Mouse (Mus musculus): ENCODE data around the gene Cldn4.

Gene Cldn4

GRCm38 (mm10) chr5:134932179-134932902 is 14.4 kb downstream of the Cldn4 start, which contains the start of gene Mettl27:
TSS of gene Mettl27 (plus strand) at chr5:134932368.
- DNase-seq (ENCODE audit: low spot score): peak; percentile 97

- no peak for DNase-seq (ENCODE audit: low spot score)
Observed at GRCm38 (mm10) chr5:134929988-134930387, 16.7 kb downstream of the Cldn4 start.

- no peak for DNase-seq (ENCODE audit: low spot score)
Observed at GRCm38 (mm10) chr5:134926726-134927125, 20.0 kb downstream of the Cldn4 start.

GRCm38 (mm10) chr5:134923141-134923540 is 23.6 kb downstream of the Cldn4 start:
- no peak for DNase-seq (ENCODE audit: low spot score)

GRCm38 (mm10) chr5:134921106-134921505 is 25.6 kb downstream of the Cldn4 start:
- no peak for DNase-seq (ENCODE audit: low spot score)

- DNase-seq (ENCODE audit: low spot score): peak; percentile 49
Observed at GRCm38 (mm10) chr5:134920106-134920687, 26.5 kb downstream of the Cldn4 start.

GRCm38 (mm10) chr5:134919097-134919496 is 27.6 kb downstream of the Cldn4 start:
- DNase-seq (ENCODE audit: low spot score): no peak

- DNase-seq (ENCODE audit: low spot score): peak; percentile 57
Observed at GRCm38 (mm10) chr5:134918071-134918832, 28.5 kb downstream of the Cldn4 start.

- no peak for DNase-seq (ENCODE audit: low spot score)
Observed at GRCm38 (mm10) chr5:134915311-134915710, 31.4 kb downstream of the Cldn4 start, which contains the start of gene Cldn13. TSS of gene Cldn13 (minus strand) at chr5:134915526.

GRCm38 (mm10) chr5:134914510-134914909 is 32.2 kb downstream of the Cldn4 start:
- DNase-seq (ENCODE audit: low spot score): no peak

GRCm38 (mm10) chr5:134913753-134914152 is 33.0 kb downstream of the Cldn4 start:
- no peak for DNase-seq (ENCODE audit: low spot score)

GRCm38 (mm10) chr5:134913352-134913751 is 33.4 kb downstream of the Cldn4 start:
- no peak for DNase-seq (ENCODE audit: low spot score)

GRCm38 (mm10) chr5:134911901-134912300 is 34.8 kb downstream of the Cldn4 start:
- DNase-seq (ENCODE audit: low spot score): peak; percentile 31

GRCm38 (mm10) chr5:134907135-134907534 is 39.6 kb downstream of the Cldn4 start:
- DNase-seq (ENCODE audit: low spot score): peak; percentile 95

- DNase-seq (ENCODE audit: low spot score): no peak
Observed at GRCm38 (mm10) chr5:134906633-134907032, 40.1 kb downstream of the Cldn4 start, which contains the start of gene Tmem270. TSS of gene Tmem270 (minus strand) at chr5:134906733.

GRCm38 (mm10) chr5:134901644-134902027 is 45.1 kb downstream of the Cldn4 start:
- DNase-seq (ENCODE audit: low spot score): no peak

GRCm38 (mm10) chr5:134901012-134901643 is 45.6 kb downstream of the Cldn4 start:
- DNase-seq (ENCODE audit: low spot score): peak; percentile 88

- no peak for DNase-seq (ENCODE audit: low spot score)
Observed at GRCm38 (mm10) chr5:134897596-134897995, 49.1 kb downstream of the Cldn4 start.

GRCm38 (mm10) chr5:134896965-134897364 is 49.8 kb downstream of the Cldn4 start:
- DNase-seq (ENCODE audit: low spot score): no peak

GRCm38 (mm10) chr5:134895291-134895690 is 51.4 kb downstream of the Cldn4 start:
- peak; percentile 25 for DNase-seq (ENCODE audit: low spot score)

Measured in MN1 (cell line).